In the genomic region with DNA sequence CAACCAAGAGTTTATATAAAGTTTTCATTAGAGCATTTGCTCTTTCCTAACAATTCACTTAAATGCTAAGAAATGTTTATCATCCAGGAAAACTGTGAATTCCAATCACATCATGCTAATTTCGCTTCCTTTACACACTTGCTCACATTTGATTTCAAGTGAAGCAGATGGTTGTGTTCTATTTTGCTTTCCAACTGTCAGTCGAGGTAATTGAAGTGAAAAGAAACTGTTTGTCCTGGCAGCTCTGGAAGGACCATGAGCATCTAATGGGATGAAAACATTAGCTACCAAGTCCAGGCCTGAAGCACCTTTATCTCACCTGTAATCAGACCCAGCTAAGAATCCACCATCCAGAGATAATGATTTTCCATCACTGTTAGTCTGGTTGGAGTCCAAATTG, we compare ENCODE assay signal across 12 mouse cellular contexts.
"Had no signal": no experiment of that assay in that cellular context is flagged by ENCODE, and none has a peak within 500 bp of the region (broad histone marks: within the 10 kb centered on the region; RNA-seq: fewer than 3 reads in every experiment).

No protein-coding gene starts in this region.

- H3K36me3 ChIP-seq: limb, embryonic 13.5 days; midbrain, embryonic 13.5 days; neural tube, embryonic 15.5 days; stomach, embryonic 15.5 days had no signal

- H3K9me3 ChIP-seq: limb, embryonic 13.5 days; midbrain, embryonic 13.5 days; neural tube, embryonic 15.5 days; stomach, embryonic 15.5 days had no signal

- H3K4me2 ChIP-seq: limb, embryonic 13.5 days; midbrain, embryonic 13.5 days; neural tube, embryonic 15.5 days; stomach, embryonic 15.5 days had no signal

- H3K27me3 ChIP-seq: limb, embryonic 13.5 days; midbrain, embryonic 13.5 days; neural tube, embryonic 15.5 days; stomach, embryonic 15.5 days had no signal

- H3K4me3 ChIP-seq: limb, embryonic 13.5 days; midbrain, embryonic 13.5 days; myocyte; neural tube, embryonic 15.5 days; stomach, embryonic 15.5 days had no signal

- H3K9ac ChIP-seq: limb, embryonic 13.5 days; liver, embryonic 14.5 days; midbrain, embryonic 13.5 days; neural tube, embryonic 15.5 days; stomach, embryonic 15.5 days had no signal

- H3K27ac ChIP-seq: limb, embryonic 13.5 days; liver, embryonic 14.5 days; midbrain, embryonic 13.5 days; neural tube, embryonic 15.5 days; stomach, embryonic 15.5 days had no signal

- H3K4me1 ChIP-seq: limb, embryonic 13.5 days; midbrain, embryonic 13.5 days; neural tube, embryonic 15.5 days; stomach, embryonic 15.5 days had no signal

- ATAC-seq: midbrain, embryonic 13.5 days had no signal

- DNase-seq: kidney, adult 11 months; kidney, adult 9 months; kidney, postnatal 10 days; left cerebral cortex, postnatal 4 days; lung, adult 18-20 months; thymus, postnatal 36 days had no signal
